Mouse (Mus musculus) kidney, embryonic 15.5 days (tissue): ENCODE results near the gene Prrc2a. TPM values are rescaled to one million over a fixed set of nuclear protein-coding genes. Genes with fewer than 3 reads are reported as not detected.

Source experiments
- ATAC-seq: fragments of 200-750 bp; cut with Nextera tagmentation; replicated peaks from 2 replicates; pipeline ENCODE4 v1.8.0; 2017; ENCODE audit warnings: moderate TSS enrichment; ENCODE audit not compliant: low FRiP score
- H3K27ac ChIP-seq: fragments of 300-500 bp; sonication (generic); 2 replicates; pipeline ENCODE4 v1.5.1; 2015; ENCODE audit warnings: mild to moderate bottlenecking, inconsistent platforms
- H3K27me3 ChIP-seq: fragments of 300-500 bp; sonication (generic); 2 replicates; pipeline ENCODE4 v1.6.1; 2015; ENCODE audit warnings: inconsistent platforms
- H3K36me3 ChIP-seq: fragments of 300-500 bp; sonication (generic); 2 replicates; pipeline ENCODE4 v1.6.1; 2015; ENCODE audit warnings: inconsistent platforms
- H3K4me1 ChIP-seq: fragments of 300-500 bp; sonication (generic); 2 replicates; pipeline ENCODE4 v1.6.1; 2015; ENCODE audit warnings: inconsistent platforms
- H3K4me2 ChIP-seq: fragments of 300-500 bp; sonication (generic); 2 replicates; pipeline ENCODE4 v1.6.1; 2015; ENCODE audit warnings: moderate library complexity, mild to moderate bottlenecking, inconsistent platforms
- H3K4me3 ChIP-seq: fragments of 300-500 bp; sonication (generic); replicated peaks from 2 replicates; pipeline ENCODE4 v1.5.1; 2015; ENCODE audit warnings: mild to moderate bottlenecking, inconsistent platforms
- H3K9ac ChIP-seq: fragments of 300-500 bp; sonication (generic); 2 replicates; pipeline ENCODE4 v1.6.1; 2015; ENCODE audit warnings: mild to moderate bottlenecking, inconsistent platforms
- H3K9me3 ChIP-seq: fragments of 300-500 bp; sonication (generic); replicated peaks from 2 replicates; pipeline ENCODE4 v1.6.1; 2016; ENCODE audit warnings: inconsistent platforms
- whole genome bisulfite sequencing: fragments of 180-500 bp; shearing (Covaris S2); methylation state at CpG from one replicate; pipeline ENCODE4 v1.1.7; 2015; ENCODE audit warnings: mixed read lengths; 5-methylcytosine and 5-hydroxymethylcytosine counted together
- microRNA-seq: library from miRNA; unstranded; fragments of <30 nt; microRNA quantifications from one replicate; pipeline ENCODE4, GENCODE M21; 2016
- polyA plus RNA-seq: library from polyadenylated mRNA; unstranded; fragments of >200 nt; fragmentation: Nextera tagmentation; extraction: Ambion mirVana; gene quantifications from 2 replicates; pipeline ENCODE4 v1.2.1, GENCODE M21; 2015

Prrc2a gene
- polyA plus RNA-seq, 1 experiment from 2014 or later: 209 TPM

GRCm38 (mm10) chr17:35104754-35105153 lies 59.9 kb downstream of the Prrc2a start:
- no peaks in the 10 kb centered on the region for H3K9me3 ChIP-seq
- H3K27me3 ChIP-seq: no peaks in the 10 kb centered on the region
- H3K4me1 ChIP-seq: peaks cover 49% of the 10 kb centered on the region
- peaks cover 39% of the 10 kb centered on the region for H3K36me3 ChIP-seq
- ATAC-seq: no peak
- no peak overlapping the region for H3K27ac ChIP-seq
- H3K9ac ChIP-seq: no peak overlapping the region
- H3K4me2 ChIP-seq: no peak overlapping the region
- 74% methylated on average over 6 of the region's 6 CpGs for WGBS
- H3K4me3 ChIP-seq: no peak overlapping the region

GRCm38 (mm10) chr17:35104079-35104478 lies 60.6 kb downstream of the Prrc2a start:
- peaks cover 46% of the 10 kb centered on the region for H3K36me3 ChIP-seq
- H3K9ac ChIP-seq: no peak overlapping the region
- no peaks in the 10 kb centered on the region for H3K27me3 ChIP-seq
- 0 out of 2 replicates have a peak overlapping the region, but pooled peaks have one; percentile 78 for H3K27ac ChIP-seq
- no peak for ATAC-seq
- no peak overlapping the region for H3K4me2 ChIP-seq
- WGBS: 95% methylated on average over 7 of the region's 7 CpGs
- no peaks in the 10 kb centered on the region for H3K9me3 ChIP-seq
- H3K4me1 ChIP-seq: peaks cover 54% of the 10 kb centered on the region
- no peak overlapping the region for H3K4me3 ChIP-seq

GRCm38 (mm10) chr17:35103221-35103690 lies 61.4 kb downstream of the Prrc2a start:
- ATAC-seq: no peak
- H3K27ac ChIP-seq: peak overlapping the region; percentile 78
- H3K9ac ChIP-seq: no peak overlapping the region
- no peak overlapping the region for H3K4me3 ChIP-seq
- H3K4me1 ChIP-seq: peaks cover 54% of the 10 kb centered on the region
- H3K36me3 ChIP-seq: peaks cover 54% of the 10 kb centered on the region
- 57% methylated on average over 6 of the region's 6 CpGs for WGBS
- no peaks in the 10 kb centered on the region for H3K27me3 ChIP-seq
- H3K4me2 ChIP-seq: no peak overlapping the region
- H3K9me3 ChIP-seq: no peaks in the 10 kb centered on the region

GRCm38 (mm10) chr17:35102299-35102698 lies 62.4 kb downstream of the Prrc2a start:
- peak overlapping the region; percentile 12; the same call in 1 of the 2 replicates for H3K9ac ChIP-seq
- H3K4me2 ChIP-seq: no peak overlapping the region
- H3K27ac ChIP-seq: peak overlapping the region; percentile 78
- no peak overlapping the region for H3K4me3 ChIP-seq
- ATAC-seq: peak; percentile 7; the same call in 1 of the 2 replicates
- no peaks in the 10 kb centered on the region for H3K9me3 ChIP-seq
- 59% methylated on average over 8 of the region's 8 CpGs for WGBS
- H3K36me3 ChIP-seq: peaks cover 63% of the 10 kb centered on the region
- no peaks in the 10 kb centered on the region for H3K27me3 ChIP-seq
- peaks cover 54% of the 10 kb centered on the region for H3K4me1 ChIP-seq

- 74% methylated on average over 11 of the region's 11 CpGs for WGBS
- no peak overlapping the region for H3K9ac ChIP-seq
- H3K4me1 ChIP-seq: peaks cover 54% of the 10 kb centered on the region
- H3K27ac ChIP-seq: peak overlapping the region; percentile 63
- no peak overlapping the region for H3K4me2 ChIP-seq
- peaks cover 74% of the 10 kb centered on the region for H3K36me3 ChIP-seq
- no peaks in the 10 kb centered on the region for H3K9me3 ChIP-seq
- no peak for ATAC-seq
- H3K4me3 ChIP-seq: no peak overlapping the region
- H3K27me3 ChIP-seq: no peaks in the 10 kb centered on the region
Measured at GRCm38 (mm10) chr17:35101161-35101560, 63.5 kb downstream of the Prrc2a start.

GRCm38 (mm10) chr17:35100196-35100765 lies 64.4 kb downstream of the Prrc2a start:
- no peak overlapping the region for H3K4me3 ChIP-seq
- H3K36me3 ChIP-seq: peaks cover 80% of the 10 kb centered on the region
- H3K4me2 ChIP-seq: no peak overlapping the region
- 0 out of 2 replicates have a peak overlapping the region, but pooled peaks have one; percentile 12 for H3K9ac ChIP-seq
- WGBS: 55% methylated on average over 10 of the region's 10 CpGs
- peak; percentile 33 for ATAC-seq
- H3K27ac ChIP-seq: peak overlapping the region; percentile 59
- no peaks in the 10 kb centered on the region for H3K27me3 ChIP-seq
- peaks cover 49% of the 10 kb centered on the region for H3K4me1 ChIP-seq
- no peaks in the 10 kb centered on the region for H3K9me3 ChIP-seq

Small RNA genes within 50 kb of the gene (microRNA-seq; reads per million reads assigned to microRNA genes)
- not detected for gene Mir6973a
- not detected for gene Mir6974

Other genes starting within 250 kb of the Prrc2a start
- 33.7 and 37.0 TPM in 2 replicates for gene Neu1, start 233.6 kb downstream of the Prrc2a start, polyA plus RNA-seq
- gene Hspa1b, start 205.7 kb downstream of the Prrc2a start, polyA plus RNA-seq: 0.49 and 0.53 TPM in 2 replicates
- not detected in 2 replicates for gene Gm20481, start 195.0 kb downstream of the Prrc2a start, polyA plus RNA-seq
- gene Hspa1a, start 192.7 kb downstream of the Prrc2a start, polyA plus RNA-seq: 7.8 and 8.4 TPM in 2 replicates
- 0.81 and 1.6 TPM in 2 replicates for gene Hspa1l, start 192.2 kb downstream of the Prrc2a start, polyA plus RNA-seq
- 229 and 231 TPM in 2 replicates for gene Lsm2, start 183.0 kb downstream of the Prrc2a start, polyA plus RNA-seq
- 128 and 140 TPM in 2 replicates for gene Vars, start 163.9 kb downstream of the Prrc2a start, polyA plus RNA-seq
- 0.19 and 0.29 TPM in 2 replicates for gene Vwa7, start 148.3 kb downstream of the Prrc2a start, polyA plus RNA-seq
- 6.2 and 6.8 TPM in 2 replicates for gene Sapcd1, start 136.9 kb downstream of the Prrc2a start, polyA plus RNA-seq
- 5.2 and 5.4 TPM in 2 replicates for gene Msh5, start 118.2 kb downstream of the Prrc2a start, polyA plus RNA-seq
- 300 and 320 TPM in 2 replicates for gene Clic1, start 114.9 kb downstream of the Prrc2a start, polyA plus RNA-seq
- 324 and 356 TPM in 2 replicates for gene Ddah2, start 105.9 kb downstream of the Prrc2a start, polyA plus RNA-seq
- gene Ly6g6c, start 99.5 kb downstream of the Prrc2a start, polyA plus RNA-seq: 1.6 TPM in 1 of 2 replicates, not detected in the other
- 0.41 and 0.52 TPM in 2 replicates for gene Mpig6b, start 98.7 kb downstream of the Prrc2a start, polyA plus RNA-seq
- gene Ly6g6e, start 88.0 kb downstream of the Prrc2a start, polyA plus RNA-seq: 1.2 and 1.6 TPM in 2 replicates
- 5.0 and 6.0 TPM in 2 replicates for gene Ly6g6d, start 86.8 kb downstream of the Prrc2a start, polyA plus RNA-seq
- not detected in 2 replicates for gene Ly6g6f, start 79.3 kb downstream of the Prrc2a start, polyA plus RNA-seq
- 94.7 and 103 TPM in 2 replicates for gene Abhd16a, start 75.6 kb downstream of the Prrc2a start, polyA plus RNA-seq
- not detected in 2 replicates for gene Ly6g5c, start 56.6 kb downstream of the Prrc2a start, polyA plus RNA-seq
- 0.99 and 1.9 TPM in 2 replicates for gene Ly6g5b, start 49.5 kb downstream of the Prrc2a start, polyA plus RNA-seq
- gene Gpank1, start 43.4 kb downstream of the Prrc2a start, polyA plus RNA-seq: 19.0 and 20.3 TPM in 2 replicates
- gene Csnk2b, start 42.8 kb downstream of the Prrc2a start, polyA plus RNA-seq: 281 and 284 TPM in 2 replicates
- gene D17H6S53E, start 38.5 kb downstream of the Prrc2a start, polyA plus RNA-seq: 10.5 and 12.2 TPM in 2 replicates
- 21.0 and 25.7 TPM in 2 replicates for gene Apom, start 32.8 kb downstream of the Prrc2a start, polyA plus RNA-seq
- 56.1 and 64.9 TPM in 2 replicates for gene Bag6, start 29.7 kb downstream of the Prrc2a start, polyA plus RNA-seq
- 8.8 and 9.2 TPM in 2 replicates for gene Aif1, start 11.2 kb upstream of the Prrc2a start, polyA plus RNA-seq
- 12.1 and 13.7 TPM in 2 replicates for gene Lst1, start 23.5 kb upstream of the Prrc2a start, polyA plus RNA-seq
- 0.53 and 0.72 TPM in 2 replicates for gene Ltb, start 29.5 kb upstream of the Prrc2a start, polyA plus RNA-seq
- gene Tnf, start 37.1 kb upstream of the Prrc2a start, polyA plus RNA-seq: 0.12 TPM in 1 of 2 replicates, not detected in the other
- 0.10 TPM in 1 of 2 replicates, not detected in the other for gene Lta, start 40.5 kb upstream of the Prrc2a start, polyA plus RNA-seq
- 0.65 and 0.69 TPM in 2 replicates for gene Gm16181, start 55.9 kb upstream of the Prrc2a start, polyA plus RNA-seq
- 6.2 and 6.4 TPM in 2 replicates for gene Atp6v1g2, start 68.8 kb upstream of the Prrc2a start, polyA plus RNA-seq
- 11.3 and 12.4 TPM in 2 replicates for gene Nfkbil1, start 70.9 kb upstream of the Prrc2a start, polyA plus RNA-seq
- 531 and 538 TPM in 2 replicates for gene Ddx39b, start 76.8 kb upstream of the Prrc2a start, polyA plus RNA-seq
- gene H2-D1, start 97.8 kb upstream of the Prrc2a start, polyA plus RNA-seq: 64.5 and 66.1 TPM in 2 replicates
- 0.13 TPM in 1 of 2 replicates, not detected in the other for gene H2-Q1, start 155.5 kb upstream of the Prrc2a start, polyA plus RNA-seq
- 0.64 and 0.80 TPM in 2 replicates for gene H2-Q2, start 177.3 kb upstream of the Prrc2a start, polyA plus RNA-seq
- 4.0 and 4.1 TPM in 2 replicates for gene H2-Q4, start 214.7 kb upstream of the Prrc2a start, polyA plus RNA-seq